Mouse (Mus musculus) ES-E14 (cell line): ENCODE data around the gene AU022252. TPM values are rescaled to one million over a fixed set of nuclear protein-coding genes. Genes with fewer than 3 reads are reported as not detected.

Experiments used
- DNase-seq: peaks from one replicate; pipeline ENCODE4 v3.0.0-alpha.2; 2013; ENCODE audit warnings: low read depth, low spot score
- H3K27ac ChIP-seq: 2 replicates; pipeline ENCODE4 v1.5.1; 2012; ENCODE audit warnings: low read depth, mild to moderate bottlenecking, low read length, moderate library complexity, mixed read lengths; ENCODE audit not compliant: poor library complexity, insufficient read depth, severe bottlenecking
- H3K36me3 ChIP-seq: 2 replicates; pipeline ENCODE4 v1.6.1; 2012; ENCODE audit warnings: mild to moderate bottlenecking, low read length, moderate library complexity, mixed read lengths; ENCODE audit not compliant: control insufficient read depth, poor library complexity, insufficient read depth, severe bottlenecking
- H3K4me1 ChIP-seq, 2 experiments: fragments of 150-350 bp in 1 of 2; sonication (generic) in 1 of 2; 2 replicates each; pipeline ENCODE4 v1.6.1; 2012; ENCODE audit warnings: low read length in 2 of 2, mild to moderate bottlenecking in 1 of 2, mixed read lengths in 1 of 2; ENCODE audit not compliant: control insufficient read depth in 2 of 2, insufficient read depth in 2 of 2, poor library complexity in 1 of 2
- H3K4me3 ChIP-seq, 2 experiments: fragments of 150-350 bp in 1 of 2; sonication (generic) in 1 of 2; 2 replicates each; pipeline ENCODE4 v1.5.1; 2012; ENCODE audit warnings: low read length in 2 of 2, low read depth in 1 of 2, mild to moderate bottlenecking in 1 of 2, mixed read lengths in 1 of 2; ENCODE audit not compliant: insufficient read depth in 1 of 2, poor library complexity in 1 of 2, severe bottlenecking in 1 of 2
- H3K9ac ChIP-seq: 2 replicates; pipeline ENCODE4 v1.6.1; 2012; ENCODE audit warnings: low read depth, mild to moderate bottlenecking, low read length, mixed read lengths; ENCODE audit not compliant: poor library complexity, insufficient read depth, severe bottlenecking
- H3K9me3 ChIP-seq: fragments of 150-350 bp; sonication (generic); 2 replicates; pipeline ENCODE4 v1.6.1; 2012; ENCODE audit warnings: low read depth, mild to moderate bottlenecking, low read length; ENCODE audit not compliant: control insufficient read depth, insufficient read depth
- CHD2 ChIP-seq: IDR thresholded peaks from 2 replicates; pipeline ENCODE4 v1.6.1; 2014; ENCODE audit warnings: mild to moderate bottlenecking, low read depth, low read length, inconsistent platforms
- HCFC1 ChIP-seq: IDR thresholded peaks from 2 replicates; pipeline ENCODE4 v1.6.1; 2012; ENCODE audit warnings: low read length, inconsistent platforms, borderline replicate concordance; ENCODE audit not compliant: insufficient read depth
- MAFK ChIP-seq: IDR thresholded peaks from 2 replicates; pipeline ENCODE4 v1.6.1; 2014; ENCODE audit warnings: mild to moderate bottlenecking, low read depth, low read length, inconsistent platforms; ENCODE audit not compliant: insufficient read depth
- ZC3H11A ChIP-seq: IDR thresholded peaks from 2 replicates; pipeline ENCODE4 v1.6.1; 2012; ENCODE audit warnings: low read depth, mild to moderate bottlenecking, inconsistent platforms, low read length, borderline replicate concordance
- ZNF384 ChIP-seq: IDR thresholded peaks from 2 replicates; pipeline ENCODE4 v1.6.1; 2012; ENCODE audit warnings: low read depth, low read length, inconsistent platforms
- in situ Hi-C, 2 experiments: fragments of 600-800 bp; cut with MboI; formaldehyde crosslinking; loops; one replicate each; pipeline ENCODE4 v1.15.1; 2025; ENCODE audit warnings: low sequenced_read_pairs in 2 of 2, inconsistent platforms in 1 of 2; ENCODE audit not compliant: unreplicated experiment in 2 of 2
- total RNA-seq: library from RNA; depleted of rRNA; stranded (reverse); fragments of 300-350 nt; gene quantifications from 2 replicates; pipeline ENCODE4 v1.2.3, GENCODE M21; 2012

AU022252 gene
- total RNA-seq, 1 experiment, result 18.3 TPM

DNA sequence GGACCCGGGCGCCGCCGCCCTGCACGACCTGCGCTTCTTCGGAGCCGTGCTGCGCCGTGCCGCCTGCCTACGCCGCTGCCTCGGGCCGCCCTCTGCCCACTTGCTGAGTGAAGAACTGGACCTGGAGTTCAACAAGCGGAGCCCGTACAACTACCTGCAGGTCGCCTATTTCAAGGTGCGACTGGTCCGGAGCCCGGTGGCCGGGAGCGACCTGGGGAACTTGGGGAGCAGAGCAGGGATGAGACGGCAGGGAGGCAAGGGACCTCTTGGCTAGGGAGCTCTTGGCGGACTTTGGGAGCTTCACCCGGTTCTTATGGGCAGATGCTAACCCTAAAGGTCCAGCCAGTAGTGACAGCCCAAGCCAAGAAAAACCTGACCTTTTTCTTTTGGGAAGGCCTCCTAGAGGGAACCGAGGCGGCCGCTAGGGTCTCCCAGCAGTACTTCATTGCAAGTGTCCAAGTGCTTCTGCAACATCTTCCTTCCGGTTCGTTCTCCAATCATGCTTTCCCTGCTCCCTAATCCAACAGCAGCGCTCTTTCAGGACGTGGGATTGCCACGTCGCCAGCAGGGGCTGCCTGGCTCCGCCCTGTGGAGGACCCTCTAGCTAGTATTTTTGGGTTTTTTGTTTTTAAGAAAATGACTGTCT is 867 bp upstream of the AU022252 start:
- H3K9ac ChIP-seq, result peak overlapping the region; percentile 81
- DNase-seq, result no peak
- H3K4me1 ChIP-seq, result peaks cover 6 to 10% of the 10 kb centered on the region in 2 experiments; a peak in 2 of 4 replicates
- no peak for TF ChIP-seq ZC3H11A
- no peak for TF ChIP-seq CHD2
- TF ChIP-seq HCFC1, result no peak
- TF ChIP-seq ZNF384, result no peak
- no peak for TF ChIP-seq MAFK
- H3K9me3 ChIP-seq, result no peaks in the 10 kb centered on the region
- no peaks in the 10 kb centered on the region for H3K36me3 ChIP-seq
- H3K27ac ChIP-seq, result no peak overlapping the region
- H3K4me3 ChIP-seq, result peak overlapping the region; percentile 85 to 90
- in situ Hi-C loops, result no loop called here

DNA sequence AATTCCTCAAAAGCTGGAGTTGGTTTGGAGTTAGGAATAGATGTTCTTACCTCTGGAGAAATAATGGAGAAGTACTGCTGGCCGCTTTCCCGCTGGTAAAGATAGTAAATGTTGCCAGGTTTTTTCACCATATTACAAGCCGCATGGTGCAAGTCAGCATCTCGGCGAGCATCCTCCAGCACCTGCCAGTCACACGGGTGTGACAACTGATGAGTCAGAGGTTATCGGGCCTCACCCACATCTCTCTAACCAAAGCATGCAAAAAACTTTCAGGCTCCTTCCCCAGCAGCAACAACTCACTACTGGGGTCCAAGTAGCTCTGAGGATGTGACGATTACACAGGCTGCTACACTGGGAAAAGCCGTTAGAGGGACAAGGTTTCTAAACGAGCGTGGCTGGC is 5.8 kb downstream of the AU022252 start:
- in situ Hi-C loops, result no loop called here
- H3K36me3 ChIP-seq, result peaks cover 23% of the 10 kb centered on the region
- TF ChIP-seq CHD2 (no peak), HCFC1 (no peak), ZC3H11A (no peak), MAFK (no peak), ZNF384 (no peak)

DNA sequence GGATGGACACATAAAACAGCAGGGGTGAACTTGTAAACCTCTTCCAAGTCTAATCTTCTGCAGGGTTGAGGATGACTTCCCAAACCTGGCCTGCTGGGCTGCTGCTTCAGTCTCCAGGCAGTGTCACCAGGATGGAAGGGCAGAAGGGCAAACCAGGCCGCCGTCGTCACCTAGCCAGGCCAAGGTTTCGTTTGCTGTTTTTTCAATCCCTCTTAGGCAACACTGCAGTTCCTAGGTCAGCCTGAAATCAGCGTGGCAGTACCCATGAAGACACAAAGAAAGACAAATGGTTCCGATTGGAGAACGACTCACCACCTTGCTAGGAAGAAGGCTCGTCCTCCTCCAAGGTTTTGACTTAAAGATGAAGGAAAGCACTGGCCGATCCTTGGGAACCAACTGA is 6.8 kb downstream of the AU022252 start:
- Histone ChIP-seq H3K9ac (no peak overlapping the region), H3K4me3 (no peak overlapping the region), H3K4me1 (no peaks in the 10 kb centered on the region), H3K27ac (no peak overlapping the region), H3K36me3 (peaks cover 23% of the 10 kb centered on the region), H3K9me3 (no peaks in the 10 kb centered on the region)
- in situ Hi-C loops, result no loop called here
- TF ChIP-seq ZNF384, result no peak
- TF ChIP-seq HCFC1, result no peak
- TF ChIP-seq MAFK, result no peak
- TF ChIP-seq ZC3H11A, result no peak
- no peak for TF ChIP-seq CHD2
- DNase-seq, result no peak

More for the DNA sequence above, 5.8 kb downstream of the AU022252 start:
- no peak for DNase-seq
- no peaks in the 10 kb centered on the region for H3K9me3 ChIP-seq
- H3K9ac ChIP-seq, result no peak overlapping the region
- H3K4me1 ChIP-seq, result no peaks in the 10 kb centered on the region
- H3K4me3 ChIP-seq, result no peak overlapping the region
- no peak overlapping the region for H3K27ac ChIP-seq

DNA sequence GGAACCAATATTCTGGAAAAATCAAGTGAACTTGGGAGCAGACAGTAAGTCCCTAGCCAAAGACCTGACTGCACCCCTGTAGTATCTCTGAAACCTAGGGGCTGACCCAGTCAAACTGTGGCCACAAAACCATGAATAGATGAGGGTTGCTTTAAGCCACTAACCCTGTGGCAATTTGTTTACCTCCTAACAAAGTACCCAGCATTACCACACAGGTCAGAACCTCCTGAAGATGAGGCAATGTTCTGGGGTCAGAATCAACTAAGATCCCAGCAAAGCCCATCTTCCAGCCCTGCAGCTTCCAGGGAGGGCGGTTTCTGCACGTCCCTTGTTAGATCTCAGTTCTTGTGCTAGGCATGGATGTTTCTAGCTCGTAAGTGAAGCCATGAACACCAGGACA is 8.0 kb downstream of the AU022252 start:
- TF ChIP-seq CHD2, result no peak
- Histone ChIP-seq H3K27ac (no peak overlapping the region), H3K4me1 (no peaks in the 10 kb centered on the region), H3K4me3 (no peak overlapping the region), H3K9ac (no peak overlapping the region), H3K9me3 (no peaks in the 10 kb centered on the region), H3K36me3 (peaks cover 23% of the 10 kb centered on the region)
- in situ Hi-C loops, result no loop called here
- DNase-seq, result no peak

DNA sequence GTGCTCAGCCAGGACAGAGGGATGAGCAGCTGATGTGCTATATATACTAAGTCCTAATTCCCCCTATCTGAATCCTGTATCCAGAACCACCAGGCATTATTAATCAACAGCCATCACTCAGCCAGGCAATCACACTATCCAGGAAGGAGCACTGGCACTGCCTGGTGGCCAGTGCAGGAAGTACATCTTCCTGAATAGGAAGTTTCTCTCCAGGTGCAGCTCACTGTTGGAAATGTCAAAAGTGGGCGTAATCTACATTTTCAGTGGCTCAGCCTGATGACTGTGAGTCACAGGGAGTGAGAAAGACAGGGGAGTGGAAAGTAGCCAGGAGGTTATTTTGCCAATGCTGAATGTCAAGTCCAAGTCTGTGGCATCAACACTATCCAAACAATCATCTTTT is 8.8 kb downstream of the AU022252 start:
- Histone ChIP-seq H3K36me3 (peaks cover 23% of the 10 kb centered on the region), H3K4me3 (no peak overlapping the region), H3K4me1 (0 out of 4 replicates have a peak, but pooled peaks cover 0 to 2% of the 10 kb centered on the region in 2 experiments), H3K9ac (no peak overlapping the region), H3K9me3 (no peaks in the 10 kb centered on the region), H3K27ac (no peak overlapping the region)
- peak; percentile 68 for DNase-seq
- TF ChIP-seq ZC3H11A (0 out of 2 replicates have a peak, but pooled peaks have one; percentile 36), MAFK (no peak), CHD2 (no peak), ZNF384 (peak; percentile 4), HCFC1 (no peak)
- in situ Hi-C loops, result no loop called here
